Mouse (Mus musculus): ENCODE results near the gene Lgi1. TPM values are rescaled to one million over a fixed set of nuclear protein-coding genes. Genes with fewer than 3 reads are reported as not detected.

Lgi1 gene
- polyA plus RNA-seq, 1 experiment from 2014 or later: 0.69 TPM

DNA sequence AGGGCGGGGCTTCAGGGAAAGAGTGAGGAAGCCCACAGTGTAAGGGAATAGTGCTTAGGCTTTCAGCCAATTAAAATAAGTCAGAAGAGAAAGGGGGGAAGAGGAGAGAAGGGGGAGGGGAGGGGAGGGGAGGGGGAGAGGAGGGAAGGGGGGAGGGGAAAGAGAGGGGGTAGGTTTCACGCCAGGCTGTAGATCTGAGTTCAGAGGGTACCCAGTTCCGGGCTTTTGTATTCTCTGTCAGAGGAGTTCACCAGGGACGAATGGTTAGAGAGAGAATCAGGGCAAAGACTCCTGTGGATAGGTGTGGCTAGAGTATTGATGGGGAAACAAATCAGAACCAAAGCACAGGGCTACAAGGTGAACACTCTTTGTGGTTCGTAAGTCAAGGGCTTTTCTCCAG is 27.8 kb upstream of the Lgi1 start:
- WGBS: 69% methylated on average over 5 of the region's 5 CpGs
- no peaks in the 10 kb centered on the region for H3K27me3 ChIP-seq (ENCODE audit: control insufficient read depth, insufficient read depth, low read length)
- H3K4me2 ChIP-seq (ENCODE audit: low read depth, severe bottlenecking): no peak overlapping the region
- no peaks in the 10 kb centered on the region for H3K36me3 ChIP-seq (ENCODE audit: control insufficient read depth, insufficient read depth, low read length)
- H3K4me3 ChIP-seq (ENCODE audit: low read depth, low read length): no peak overlapping the region
- H3K9ac ChIP-seq (ENCODE audit: low read length): no peak overlapping the region
- DNase-seq (ENCODE audit: low spot score) (no peak), ATAC-seq (ENCODE audit: insufficient number of reproducible peaks, low FRiP score, low TSS enrichment, low read depth) (no peak)
- H3K4me1 ChIP-seq (ENCODE audit: control insufficient read depth, insufficient read depth, low read length): no peaks in the 10 kb centered on the region
- H3K27ac ChIP-seq (replicated peaks; ENCODE audit: low read depth, low read length): no peak overlapping the region
- no peaks in the 10 kb centered on the region for H3K9me3 ChIP-seq (ENCODE audit: control insufficient read depth, low read length)

DNA sequence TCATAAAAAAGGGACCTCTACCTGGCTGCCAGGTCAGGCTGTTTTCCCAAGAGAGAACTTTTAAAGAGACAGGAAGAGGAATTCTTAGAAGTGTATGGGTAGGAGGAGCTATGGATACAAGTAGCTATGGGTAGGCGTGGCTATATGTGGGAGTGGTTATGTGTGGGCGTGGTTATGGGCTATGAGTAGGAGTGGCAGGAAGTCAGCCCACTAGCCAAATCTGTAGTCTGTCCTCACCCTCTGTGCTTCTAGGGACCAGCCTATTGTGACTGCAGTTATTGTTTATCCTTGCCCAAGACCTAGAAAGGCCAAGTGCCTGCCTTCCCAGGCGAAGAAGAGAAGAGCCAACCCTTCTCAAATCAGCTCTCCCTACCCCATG is 26.5 kb upstream of the Lgi1 start:
- H3K27ac ChIP-seq (replicated peaks; ENCODE audit: low read depth, low read length): no peak overlapping the region
- H3K9ac ChIP-seq (ENCODE audit: low read length): no peak overlapping the region
- H3K4me1 ChIP-seq (ENCODE audit: control insufficient read depth, insufficient read depth, low read length): no peaks in the 10 kb centered on the region
- DNase-seq (ENCODE audit: low spot score): no peak
- no peak for ATAC-seq (ENCODE audit: insufficient number of reproducible peaks, low FRiP score, low TSS enrichment, low read depth)
- H3K36me3 ChIP-seq (ENCODE audit: control insufficient read depth, insufficient read depth, low read length): no peaks in the 10 kb centered on the region
- no peaks in the 10 kb centered on the region for H3K27me3 ChIP-seq (ENCODE audit: control insufficient read depth, insufficient read depth, low read length)
- no peak overlapping the region for H3K4me3 ChIP-seq (ENCODE audit: low read depth, low read length)
- H3K9me3 ChIP-seq (ENCODE audit: control insufficient read depth, low read length): no peaks in the 10 kb centered on the region
- H3K4me2 ChIP-seq (ENCODE audit: low read depth, severe bottlenecking): no peak overlapping the region
- WGBS: 38% methylated on average over 3 of the region's 3 CpGs

DNA sequence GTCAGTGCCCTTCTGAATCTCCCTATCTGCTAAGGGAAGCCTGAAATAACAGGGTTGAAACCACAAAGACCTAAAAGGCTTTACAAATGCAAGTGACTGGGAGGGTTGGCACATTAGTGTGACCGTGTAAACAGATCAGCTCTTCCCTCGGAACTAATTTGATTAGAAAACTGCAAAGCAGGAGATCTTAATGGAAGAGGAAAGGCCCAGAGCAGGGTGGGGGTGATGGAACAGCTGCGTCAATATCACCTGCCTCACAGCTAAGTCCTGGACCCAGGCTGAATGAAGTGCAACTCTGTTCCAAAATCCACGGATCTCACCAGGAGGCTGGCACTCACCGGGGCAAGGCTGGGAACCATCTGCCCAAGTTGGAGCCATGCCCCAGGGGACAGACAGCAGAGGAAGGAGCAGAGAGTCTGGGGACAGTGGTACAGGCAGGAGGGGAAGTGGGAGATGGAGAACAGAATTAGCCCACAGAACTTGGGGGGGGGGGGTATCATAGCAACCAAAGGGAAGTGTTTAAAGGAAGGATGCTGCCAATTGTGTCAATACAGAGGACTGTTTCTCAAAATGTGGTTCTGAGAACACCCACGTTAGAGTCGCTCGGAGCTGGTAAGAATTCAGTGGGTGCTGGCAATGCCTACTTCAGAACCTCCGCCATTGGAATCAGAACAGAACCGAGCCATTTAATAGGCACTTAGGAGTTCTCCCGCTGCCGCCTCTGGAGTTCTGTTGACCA is 26.0 kb upstream of the Lgi1 start:
- no peak for DNase-seq (ENCODE audit: low spot score)
- Histone ChIP-seq H3K27ac (replicated peaks; ENCODE audit: low read depth, low read length) (no peak overlapping the region), H3K4me2 (ENCODE audit: low read depth, severe bottlenecking) (no peak overlapping the region), H3K9ac (ENCODE audit: low read length) (no peak overlapping the region), H3K4me3 (ENCODE audit: low read depth, low read length) (no peak overlapping the region), H3K27me3 (ENCODE audit: control insufficient read depth, insufficient read depth, low read length) (no peaks in the 10 kb centered on the region), H3K36me3 (ENCODE audit: control insufficient read depth, insufficient read depth, low read length) (no peaks in the 10 kb centered on the region), H3K4me1 (ENCODE audit: control insufficient read depth, insufficient read depth, low read length) (no peaks in the 10 kb centered on the region), H3K9me3 (ENCODE audit: control insufficient read depth, low read length) (no peaks in the 10 kb centered on the region)
- ATAC-seq (ENCODE audit: insufficient number of reproducible peaks, low FRiP score, low TSS enrichment, low read depth): no peak
- 71% methylated on average over 12 of the region's 12 CpGs for WGBS

- Histone ChIP-seq H3K4me1 (ENCODE audit: control insufficient read depth, insufficient read depth, low read length) (peaks cover 8% of the 10 kb centered on the region; the same call in 1 of the 2 replicates), H3K4me3 (ENCODE audit: low read depth, low read length) (no peak overlapping the region), H3K27ac (replicated peaks; ENCODE audit: low read depth, low read length) (no peak overlapping the region), H3K9me3 (ENCODE audit: control insufficient read depth, low read length) (no peaks in the 10 kb centered on the region), H3K4me2 (ENCODE audit: low read depth, severe bottlenecking) (no peak overlapping the region), H3K9ac (ENCODE audit: low read length) (no peak overlapping the region), H3K36me3 (ENCODE audit: control insufficient read depth, insufficient read depth, low read length) (no peaks in the 10 kb centered on the region), H3K27me3 (ENCODE audit: control insufficient read depth, insufficient read depth, low read length) (no peaks in the 10 kb centered on the region)
- DNase-seq (ENCODE audit: low spot score) (no peak), ATAC-seq (ENCODE audit: insufficient number of reproducible peaks, low FRiP score, low TSS enrichment, low read depth) (no peak)
- 91% methylated on average over 8 of the region's 8 CpGs for whole genome bisulfite sequencing
Measured at GRCm38 (mm10) chr19:38242314-38242852, 22.0 kb upstream of the Lgi1 start.

DNA sequence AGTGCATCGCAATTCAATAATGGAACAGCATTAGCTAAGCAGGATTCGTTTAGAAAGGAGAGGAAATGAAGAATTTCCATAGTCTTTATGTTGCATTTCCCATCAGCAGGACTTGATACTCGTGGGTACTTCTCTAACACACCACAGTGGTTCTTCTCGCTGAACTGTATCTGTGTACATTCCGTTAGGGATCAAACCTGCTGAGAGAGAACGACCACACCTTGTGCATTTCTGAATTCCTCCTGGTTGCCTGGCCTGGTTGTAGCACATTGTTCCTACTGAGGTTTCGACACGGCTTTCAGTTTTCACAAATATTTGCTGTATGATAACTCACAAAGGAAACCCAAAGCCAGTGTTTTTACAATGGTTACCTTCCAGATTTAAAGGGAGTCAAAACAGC is 19.6 kb upstream of the Lgi1 start:
- Histone ChIP-seq H3K4me1 (ENCODE audit: control insufficient read depth, insufficient read depth, low read length) (peaks cover 8% of the 10 kb centered on the region; the same call in 1 of the 2 replicates), H3K4me3 (ENCODE audit: low read depth, low read length) (no peak overlapping the region), H3K27me3 (ENCODE audit: control insufficient read depth, insufficient read depth, low read length) (no peaks in the 10 kb centered on the region), H3K36me3 (ENCODE audit: control insufficient read depth, insufficient read depth, low read length) (no peaks in the 10 kb centered on the region), H3K9ac (ENCODE audit: low read length) (no peak overlapping the region), H3K27ac (replicated peaks; ENCODE audit: low read depth, low read length) (peak overlapping the region; percentile 58), H3K4me2 (ENCODE audit: low read depth, severe bottlenecking) (no peak overlapping the region), H3K9me3 (ENCODE audit: control insufficient read depth, low read length) (no peaks in the 10 kb centered on the region)
- DNase-seq (ENCODE audit: low spot score) (no peak), ATAC-seq (ENCODE audit: insufficient number of reproducible peaks, low FRiP score, low TSS enrichment, low read depth) (no peak)
- WGBS: 74% methylated on average over 8 of the region's 8 CpGs

DNA sequence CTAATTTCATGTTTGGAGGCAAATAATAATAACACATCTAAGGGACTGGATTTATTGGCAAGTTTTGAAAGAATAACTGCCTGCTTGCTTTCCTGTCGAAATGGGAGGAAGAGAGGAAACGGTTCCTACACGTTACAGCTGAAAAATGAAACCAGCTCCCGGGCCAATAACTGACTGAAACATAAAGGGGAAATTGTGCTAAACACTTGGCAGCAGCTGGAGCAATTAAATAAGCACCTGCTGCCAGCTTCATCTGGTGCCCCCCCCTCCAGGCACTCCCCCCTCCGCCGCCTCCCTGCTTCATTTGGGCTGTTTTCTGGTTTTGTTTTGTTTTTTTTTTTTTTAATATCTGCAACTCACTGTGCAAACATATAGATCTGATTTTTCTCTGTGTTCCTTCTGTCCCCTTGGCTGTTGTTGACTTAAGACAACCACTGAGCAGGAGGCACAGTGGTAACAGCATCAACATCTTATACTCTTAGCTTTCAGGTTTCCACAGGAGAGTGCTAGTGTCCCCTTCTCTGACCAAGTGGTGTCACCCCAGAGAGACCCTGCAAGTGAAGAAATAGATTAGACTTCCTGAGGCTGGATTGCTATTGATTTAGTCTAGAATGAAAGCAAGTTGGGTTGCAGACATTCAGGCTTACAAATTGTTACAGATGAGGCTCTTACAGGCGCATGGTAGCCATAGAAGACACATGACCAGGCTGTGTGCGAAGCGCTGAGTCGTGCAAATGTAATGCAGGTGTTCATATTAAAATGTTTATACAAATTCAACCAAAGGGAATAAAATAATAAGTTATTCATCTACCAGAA is 18.8 kb upstream of the Lgi1 start:
- WGBS: 45% methylated on average over 10 of the region's 10 CpGs
- Histone ChIP-seq H3K27ac (replicated peaks; ENCODE audit: low read depth, low read length) (peak overlapping the region; percentile 58), H3K9me3 (ENCODE audit: control insufficient read depth, low read length) (no peaks in the 10 kb centered on the region), H3K4me1 (ENCODE audit: control insufficient read depth, insufficient read depth, low read length) (peaks cover 8% of the 10 kb centered on the region; the same call in 1 of the 2 replicates), H3K9ac (ENCODE audit: low read length) (no peak overlapping the region), H3K27me3 (ENCODE audit: control insufficient read depth, insufficient read depth, low read length) (no peaks in the 10 kb centered on the region), H3K4me3 (ENCODE audit: low read depth, low read length) (no peak overlapping the region), H3K36me3 (ENCODE audit: control insufficient read depth, insufficient read depth, low read length) (no peaks in the 10 kb centered on the region), H3K4me2 (ENCODE audit: low read depth, severe bottlenecking) (no peak overlapping the region)
- DNase-seq (ENCODE audit: low spot score) (no peak), ATAC-seq (ENCODE audit: insufficient number of reproducible peaks, low FRiP score, low TSS enrichment, low read depth) (no peak)

DNA sequence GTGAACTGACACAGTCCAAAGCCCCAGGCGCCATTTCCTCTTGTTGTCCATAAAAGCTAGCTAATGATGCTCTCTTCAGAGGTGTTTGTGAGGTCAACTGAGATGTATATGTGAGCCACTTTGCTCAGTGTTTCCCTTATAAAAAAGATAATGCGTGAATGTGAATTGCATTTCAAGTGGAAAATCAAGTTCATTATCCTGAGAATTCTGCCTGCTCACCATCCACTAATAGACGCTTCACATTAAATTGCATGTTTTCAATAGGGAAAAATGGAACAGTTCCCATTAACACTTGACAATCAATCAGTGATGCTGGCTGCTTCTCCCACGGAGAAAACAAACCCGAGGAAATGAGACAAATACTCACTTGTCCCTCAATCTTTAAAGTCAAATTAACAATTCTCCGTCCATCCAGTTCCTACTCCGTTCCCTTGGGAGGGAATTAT is 18.1 kb upstream of the Lgi1 start:
- 80% methylated on average over 7 of the region's 7 CpGs for WGBS
- no peaks in the 10 kb centered on the region for H3K9me3 ChIP-seq (ENCODE audit: control insufficient read depth, low read length)
- H3K36me3 ChIP-seq (ENCODE audit: control insufficient read depth, insufficient read depth, low read length): no peaks in the 10 kb centered on the region
- no peak for DNase-seq (ENCODE audit: low spot score)
- ATAC-seq (ENCODE audit: insufficient number of reproducible peaks, low FRiP score, low TSS enrichment, low read depth): no peak
- no peak overlapping the region for H3K9ac ChIP-seq (ENCODE audit: low read length)
- no peak overlapping the region for H3K4me2 ChIP-seq (ENCODE audit: low read depth, severe bottlenecking)
- H3K27me3 ChIP-seq (ENCODE audit: control insufficient read depth, insufficient read depth, low read length): no peaks in the 10 kb centered on the region
- peaks cover 8% of the 10 kb centered on the region; the same call in 1 of the 2 replicates for H3K4me1 ChIP-seq (ENCODE audit: control insufficient read depth, insufficient read depth, low read length)
- H3K27ac ChIP-seq (replicated peaks; ENCODE audit: low read depth, low read length): no peak overlapping the region; the same call in 1 of the 2 replicates
- H3K4me3 ChIP-seq (ENCODE audit: low read depth, low read length): no peak overlapping the region

GRCm38 (mm10) chr19:38249627-38250026 is 14.7 kb upstream of the Lgi1 start:
- Histone ChIP-seq H3K9ac (ENCODE audit: low read length) (no peak overlapping the region), H3K27me3 (ENCODE audit: control insufficient read depth, insufficient read depth, low read length) (no peaks in the 10 kb centered on the region), H3K4me3 (ENCODE audit: low read depth, low read length) (no peak overlapping the region), H3K4me2 (ENCODE audit: low read depth, severe bottlenecking) (no peak overlapping the region), H3K4me1 (ENCODE audit: control insufficient read depth, insufficient read depth, low read length) (peaks cover 8% of the 10 kb centered on the region; the same call in 1 of the 2 replicates), H3K36me3 (ENCODE audit: control insufficient read depth, insufficient read depth, low read length) (no peaks in the 10 kb centered on the region), H3K9me3 (ENCODE audit: control insufficient read depth, low read length) (no peaks in the 10 kb centered on the region), H3K27ac (replicated peaks; ENCODE audit: low read depth, low read length) (no peak overlapping the region)
- DNase-seq (ENCODE audit: low spot score) (no peak), ATAC-seq (ENCODE audit: insufficient number of reproducible peaks, low FRiP score, low TSS enrichment, low read depth) (no peak)
- 83% methylated on average over 8 of the region's 8 CpGs for WGBS
